Mouse (Mus musculus) urinary bladder, postnatal 4 days (tissue): ENCODE results near the gene Tiam2.

Experiments used
- DNase-seq, 2 experiments: peaks; one replicate each; pipeline ENCODE4 v3.0.0; 2021 to 2022; ENCODE audit warnings: low spot score in 2 of 2

Gene Tiam2

DNA sequence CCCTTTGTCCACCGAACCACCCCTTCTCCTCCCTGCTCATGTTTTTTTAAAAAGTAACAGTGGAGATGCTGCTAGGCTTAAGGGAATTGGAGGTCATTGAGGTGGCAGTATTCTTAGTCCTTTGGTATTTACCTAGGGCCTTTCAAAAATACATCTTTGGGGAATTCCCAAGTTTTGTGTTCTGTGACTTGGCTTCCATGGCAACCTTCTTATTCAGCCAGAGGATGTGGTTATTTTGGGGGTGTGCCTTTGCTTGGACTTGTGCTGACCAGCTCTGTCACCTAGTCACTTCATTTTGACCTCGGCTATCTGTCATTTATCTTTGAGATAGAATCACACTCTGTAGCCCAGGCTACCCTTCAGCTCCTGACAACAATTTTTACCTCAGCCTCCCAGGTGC, 68.6 kb downstream of the Tiam2 start:
- no peak for DNase-seq

DNA sequence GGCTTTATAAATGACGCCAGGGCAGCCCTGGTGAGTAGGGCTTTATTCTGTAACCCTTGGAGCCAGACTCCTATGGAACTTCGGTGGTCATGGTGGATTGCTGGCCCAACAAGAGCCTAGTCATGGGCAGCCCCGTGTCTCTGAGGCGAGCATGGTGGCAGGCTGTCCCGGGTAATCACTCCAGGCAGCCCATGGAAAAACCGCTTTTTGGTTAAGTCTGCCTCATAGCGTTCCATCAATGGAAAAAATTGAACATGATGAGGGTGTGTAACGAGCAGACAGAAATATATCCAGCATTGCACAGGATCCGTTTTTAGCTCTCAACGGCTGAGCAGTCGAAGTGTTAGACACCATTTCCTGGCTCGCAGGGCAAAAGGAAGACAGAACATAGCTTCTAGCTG, 70.5 kb downstream of the Tiam2 start:
- no peak for DNase-seq

DNA sequence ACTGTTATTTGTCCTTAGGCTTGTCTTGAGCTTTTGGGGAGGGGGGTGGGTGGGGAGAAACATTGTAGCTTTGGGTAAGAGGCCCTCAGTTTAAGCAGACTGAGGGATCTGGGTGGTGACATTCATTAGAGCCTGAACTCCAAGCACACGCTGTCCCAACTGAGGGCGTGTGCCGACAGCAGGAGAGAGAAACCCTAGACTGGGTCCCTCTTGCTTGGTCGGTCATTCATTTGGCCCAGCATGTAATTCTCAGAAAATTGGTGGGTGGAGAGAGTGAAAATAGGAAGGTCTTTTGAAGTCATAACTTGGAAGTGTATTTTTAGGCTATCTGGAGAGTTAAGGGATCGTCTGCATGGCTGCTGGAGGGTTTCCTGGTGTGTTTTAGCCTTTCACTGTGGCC, 71.5 kb downstream of the Tiam2 start:
- DNase-seq, result no peak

DNA sequence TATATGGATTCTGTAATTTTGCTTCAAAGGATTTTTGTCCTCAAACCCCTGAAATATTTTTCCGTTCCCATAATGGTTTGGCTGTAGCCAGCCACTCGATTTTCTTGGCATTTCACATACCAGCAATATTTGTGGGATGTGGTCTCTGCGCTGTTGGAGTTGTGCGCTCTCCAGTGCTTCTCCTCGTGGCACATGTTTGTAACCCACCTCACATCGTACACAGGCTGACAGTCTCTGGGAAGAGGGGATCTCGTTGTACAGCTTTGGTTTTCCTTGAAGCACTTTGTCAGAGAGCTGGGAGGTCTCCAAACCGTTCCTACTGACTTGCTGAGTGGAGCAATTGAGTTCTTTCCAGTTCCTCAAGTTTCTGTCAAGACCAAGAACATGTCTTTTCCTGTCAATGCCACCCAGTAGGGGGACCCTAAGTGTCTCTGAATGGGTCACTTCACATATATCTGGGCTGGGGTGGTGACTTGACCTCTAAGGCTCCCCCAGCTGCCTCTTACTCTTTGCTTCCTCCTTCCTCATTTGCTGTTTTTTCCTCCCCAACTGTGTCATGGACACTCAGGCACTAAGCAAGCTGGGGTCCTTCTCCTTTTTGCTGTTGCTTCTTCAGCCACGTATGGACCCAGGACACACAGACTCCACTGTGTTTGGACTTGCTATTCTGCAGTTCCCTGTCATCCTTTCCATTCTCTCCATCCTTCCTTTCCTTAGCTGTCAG, 79.1 kb downstream of the Tiam2 start:
- DNase-seq, result no peak

DNA sequence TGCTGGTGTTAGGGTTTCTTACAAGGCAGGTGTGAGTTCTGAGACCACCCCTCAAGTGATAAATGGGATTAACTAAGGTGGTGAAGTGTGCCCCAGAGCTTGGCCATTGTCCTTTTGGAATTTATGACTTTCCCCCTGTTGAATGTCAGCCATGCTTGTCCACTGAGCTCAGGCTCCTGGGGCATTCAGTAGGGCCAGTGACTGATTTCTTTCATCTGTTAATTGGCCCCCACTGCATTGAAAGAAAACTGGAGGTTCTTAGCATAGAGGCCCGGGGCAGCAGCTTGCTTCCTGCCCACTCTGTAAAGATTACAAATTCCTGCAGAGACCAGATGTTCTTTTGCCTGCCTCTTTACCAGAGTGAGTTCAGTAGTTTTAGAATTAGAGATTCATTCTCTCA, 80.7 kb downstream of the Tiam2 start:
- no peak for DNase-seq

DNA sequence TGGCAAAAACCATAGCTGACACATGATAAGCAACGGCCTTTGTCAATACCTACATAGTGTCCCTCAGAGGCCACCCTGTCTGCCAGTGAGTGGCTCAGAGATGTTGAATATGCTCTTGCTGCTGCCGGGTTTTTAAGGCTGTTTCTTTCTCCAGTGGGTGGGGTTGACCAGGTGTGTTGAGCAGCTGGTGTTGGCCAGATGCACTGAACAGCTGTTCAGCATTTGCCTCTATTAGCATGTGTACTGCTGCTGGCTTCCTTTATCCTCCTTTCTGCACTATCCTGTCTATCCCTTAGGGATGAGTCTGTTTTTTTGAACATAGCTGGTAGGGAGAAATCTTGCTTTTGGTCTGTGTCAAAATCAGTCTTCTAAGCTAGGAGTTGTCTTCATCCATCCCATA, 83.9 kb downstream of the Tiam2 start:
- DNase-seq, result no peak

DNA sequence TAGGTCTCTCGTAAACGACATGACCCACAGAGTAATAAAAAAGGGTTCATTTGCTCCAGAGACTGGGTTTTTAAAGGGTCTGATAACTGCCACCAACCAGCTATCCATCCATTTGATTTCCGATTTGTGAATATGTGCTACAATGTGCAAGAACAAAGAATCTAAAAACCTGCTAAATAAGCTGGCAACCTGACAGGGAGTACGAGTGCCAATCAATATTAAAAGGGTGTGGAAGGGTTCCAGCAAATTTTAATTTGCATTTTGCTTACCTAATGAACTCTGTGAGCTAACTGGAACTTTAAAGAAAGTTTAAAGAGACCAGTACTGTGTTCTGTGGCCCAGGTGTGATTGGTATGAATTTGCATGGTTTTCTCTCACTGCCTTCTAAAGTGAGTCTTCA, 86.4 kb downstream of the Tiam2 start:
- DNase-seq, result no peak

DNA sequence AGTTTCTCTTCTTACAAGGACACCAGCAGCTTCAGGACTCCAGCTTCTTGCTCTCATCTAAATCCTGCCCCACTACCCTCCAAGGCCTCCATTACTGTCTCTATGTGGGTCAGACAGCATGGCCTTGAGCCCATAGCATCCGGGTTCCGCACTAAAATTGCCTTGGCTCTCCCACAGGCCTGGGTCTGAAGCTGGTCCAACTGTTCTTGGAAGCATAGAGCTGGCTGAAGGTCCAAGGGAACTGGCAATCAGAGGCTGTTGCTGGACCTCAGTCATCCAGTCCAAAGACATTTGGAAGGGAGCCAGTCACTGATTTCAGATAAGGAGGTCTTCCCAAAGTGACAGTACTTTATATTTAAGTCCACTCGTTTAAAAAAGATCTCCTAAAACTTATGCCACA, 89.2 kb downstream of the Tiam2 start:
- DNase-seq, result peak in 1 of 2 experiments; percentile 28

DNA sequence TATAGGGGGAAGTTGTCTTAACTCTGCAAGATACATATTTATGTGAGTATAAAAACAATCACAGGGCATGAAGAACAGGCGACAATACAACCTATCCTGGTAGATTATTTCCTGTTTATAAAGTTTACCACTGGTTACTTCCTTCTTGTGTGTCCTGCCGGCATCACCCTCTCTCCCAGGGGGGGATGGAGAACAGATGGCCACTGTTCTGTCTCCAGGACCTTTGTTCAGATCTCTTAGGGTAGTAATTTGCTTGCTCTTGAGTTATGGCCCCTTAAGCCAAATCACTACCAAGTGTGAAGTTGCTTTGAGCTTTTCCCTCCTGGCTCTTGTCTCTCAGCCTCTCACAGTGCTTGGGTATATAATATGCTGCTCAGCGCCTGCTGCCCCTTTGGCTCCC, 90.0 kb downstream of the Tiam2 start:
- DNase-seq, result no peak

DNA sequence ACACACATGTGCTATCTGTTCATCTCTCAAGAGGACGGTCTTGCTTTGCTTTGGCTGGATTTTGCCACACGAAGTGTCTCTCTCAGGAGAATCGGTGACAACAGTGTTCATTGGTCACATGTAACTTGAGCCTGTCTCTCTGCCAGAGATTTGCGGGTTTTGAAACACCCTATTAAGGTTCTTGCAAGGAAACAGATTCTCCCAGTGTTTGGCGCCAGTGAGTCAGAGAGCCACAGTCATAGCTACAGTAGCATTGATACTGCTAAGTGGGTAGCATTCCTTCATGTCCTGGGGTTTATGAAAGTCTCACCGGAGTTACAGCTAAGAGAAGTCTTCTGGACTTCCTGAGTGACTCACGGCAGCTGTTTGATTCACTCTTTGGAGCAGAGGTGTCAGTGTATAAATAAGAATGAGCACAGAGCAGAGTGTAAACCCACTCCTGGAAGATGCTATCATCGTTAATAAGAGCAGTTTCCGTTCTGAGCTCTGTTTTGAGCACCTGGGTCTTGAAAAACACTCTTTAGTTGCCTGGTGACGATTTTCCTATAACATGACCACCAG, 93.1 kb downstream of the Tiam2 start:
- no peak for DNase-seq

DNA sequence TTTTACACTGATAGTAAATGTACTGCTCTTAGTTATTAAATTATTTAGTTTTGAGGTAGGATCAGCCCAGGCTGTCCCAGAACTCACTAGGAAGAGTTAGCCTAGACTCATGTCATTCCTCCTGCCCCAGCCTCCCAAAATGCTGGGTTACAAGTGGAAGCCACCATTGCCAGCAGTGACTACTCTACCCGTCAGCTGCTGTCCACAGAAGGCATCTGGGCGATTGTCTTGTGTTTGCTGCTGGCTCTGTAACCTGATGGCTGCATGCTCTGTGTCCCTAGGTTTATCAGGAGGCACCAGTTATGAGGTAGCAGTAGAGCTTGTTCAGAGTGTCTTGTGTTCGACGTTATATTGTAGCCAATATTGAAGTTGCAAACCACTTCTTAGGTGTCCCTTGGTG, 93.8 kb downstream of the Tiam2 start:
- no peak for DNase-seq

DNA sequence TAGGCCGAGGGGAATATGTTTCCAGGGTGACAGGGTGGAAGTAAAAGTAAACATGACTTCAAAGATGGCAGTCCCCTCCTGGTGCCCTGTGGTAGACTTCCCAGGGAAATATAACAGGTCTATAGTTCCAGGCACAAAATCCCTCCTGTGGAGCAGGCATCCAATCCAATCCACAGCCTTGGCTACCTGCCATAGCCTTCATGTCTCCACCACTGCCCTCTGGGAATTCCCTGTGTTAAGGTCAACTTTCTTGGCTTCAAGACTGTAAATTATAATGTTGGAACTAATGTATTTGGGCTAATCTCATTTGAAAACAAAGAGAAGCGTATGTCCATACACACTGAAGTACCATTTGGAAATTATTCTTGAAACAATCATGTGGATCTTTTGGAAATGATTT, 97.0 kb downstream of the Tiam2 start:
- no peak for DNase-seq

DNA sequence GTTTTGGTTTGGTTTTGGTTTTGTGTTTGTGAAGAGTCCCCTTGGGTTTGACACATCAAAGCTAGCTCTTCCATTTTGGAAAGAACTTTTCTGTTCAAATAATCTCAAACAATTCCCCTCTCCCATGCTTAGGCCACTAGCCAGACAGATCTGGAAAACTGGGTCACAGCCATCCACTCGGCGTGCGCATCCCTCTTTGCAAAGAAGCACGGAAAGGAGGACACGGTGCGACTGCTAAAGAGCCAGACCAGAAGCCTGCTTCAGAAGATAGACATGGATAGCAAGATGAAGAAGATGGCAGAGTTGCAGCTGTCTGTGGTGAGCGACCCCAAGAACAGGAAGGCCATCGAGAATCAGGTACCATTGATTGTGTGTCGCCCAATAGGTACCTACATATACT, 102.3 kb downstream of the Tiam2 start:
- no peak for DNase-seq

DNA sequence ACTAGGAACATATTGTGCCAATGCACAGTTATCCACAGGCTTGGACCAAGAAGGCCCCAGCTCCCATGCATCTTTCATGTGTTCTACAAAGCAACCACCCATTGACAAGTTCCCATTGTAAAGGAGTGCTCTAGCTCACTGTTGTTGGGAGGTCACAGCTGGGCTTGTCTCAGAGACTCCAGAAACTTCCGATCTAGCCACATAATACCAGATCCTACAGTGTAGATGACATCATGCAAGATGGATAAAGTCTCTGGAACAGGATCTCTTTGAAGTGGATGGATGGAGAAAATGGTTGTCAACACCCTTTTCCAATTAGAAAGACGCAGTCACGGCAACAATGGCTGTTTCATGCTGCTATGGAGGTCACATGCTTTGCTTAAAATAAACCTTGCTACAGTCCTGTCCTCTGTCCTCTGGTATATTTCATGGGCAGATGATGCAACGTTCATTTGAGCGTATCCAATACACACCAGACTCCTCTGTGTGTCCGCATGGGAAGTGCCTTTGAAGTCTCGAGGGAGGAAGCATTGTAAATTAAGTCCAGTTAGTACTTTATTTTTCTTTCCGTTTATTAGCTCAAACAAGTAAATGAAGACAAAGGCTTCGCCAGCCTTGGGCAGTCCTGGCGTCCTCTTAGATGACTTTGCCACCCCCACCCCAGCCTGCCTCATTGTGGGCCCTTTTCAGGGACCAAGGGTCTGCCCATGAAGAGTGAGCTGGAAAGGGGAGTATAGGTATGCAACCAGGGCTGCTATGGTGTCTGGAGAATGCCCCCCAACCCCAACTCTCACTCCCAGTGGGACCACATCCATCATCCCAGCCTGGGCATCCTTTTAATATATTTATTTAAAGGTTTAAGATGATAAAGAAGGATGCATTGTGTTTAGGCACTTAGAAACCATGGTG, 106.5 kb downstream of the Tiam2 start:
- DNase-seq, result no peak

DNA sequence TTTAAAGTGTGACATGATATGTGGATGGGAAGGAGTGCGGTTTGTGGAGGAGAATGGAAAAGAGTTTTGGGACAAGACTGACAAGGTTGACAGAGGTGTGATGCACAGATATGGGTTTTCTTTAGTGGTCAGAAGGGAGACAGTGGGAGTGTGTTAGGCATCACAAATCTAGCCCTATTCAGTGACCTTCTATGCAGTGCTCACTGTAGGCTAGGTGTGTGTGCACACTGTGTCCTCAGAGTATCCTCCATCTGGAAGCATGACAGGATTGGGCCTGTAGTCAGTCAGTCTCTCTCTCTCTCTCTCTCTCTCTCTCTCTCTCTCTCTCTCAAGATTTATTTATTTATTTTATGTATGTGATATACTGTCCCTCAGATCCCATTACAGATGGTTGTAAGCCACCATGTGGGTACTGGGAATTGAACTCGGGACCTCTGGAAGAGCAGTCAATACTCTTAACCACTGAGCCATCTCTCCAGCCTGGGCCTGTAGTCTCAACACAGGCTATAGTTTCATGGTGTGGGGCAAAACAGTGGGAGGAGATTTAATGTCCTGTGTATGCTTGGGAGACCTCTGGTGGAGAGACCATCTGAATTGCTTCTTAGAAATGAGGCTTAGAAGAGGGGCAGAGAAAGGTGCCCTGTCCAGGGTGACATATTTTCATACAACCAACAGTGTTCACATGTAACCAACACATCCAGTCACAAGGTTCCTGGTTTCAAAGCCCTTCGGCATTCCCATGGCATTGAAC, 107.3 kb downstream of the Tiam2 start:
- no peak for DNase-seq

DNA sequence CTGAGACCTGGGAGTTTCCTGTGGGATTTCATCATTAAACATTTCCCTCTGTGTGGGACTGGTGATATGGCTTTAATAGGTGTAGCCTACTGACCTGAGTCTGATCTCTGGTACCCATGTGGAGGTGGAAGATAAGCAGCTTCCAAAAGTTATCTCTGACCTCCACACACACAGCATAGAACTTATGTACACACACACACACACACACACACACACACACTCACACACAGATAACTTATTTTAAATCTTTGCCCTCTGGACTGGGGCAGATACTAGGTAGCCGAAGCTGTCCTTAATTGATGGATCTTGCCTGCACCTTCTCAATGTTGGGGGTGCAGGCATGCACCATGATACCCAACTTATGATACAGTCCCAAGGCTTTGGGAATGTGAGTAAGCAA, 108.9 kb downstream of the Tiam2 start:
- no peak for DNase-seq

DNA sequence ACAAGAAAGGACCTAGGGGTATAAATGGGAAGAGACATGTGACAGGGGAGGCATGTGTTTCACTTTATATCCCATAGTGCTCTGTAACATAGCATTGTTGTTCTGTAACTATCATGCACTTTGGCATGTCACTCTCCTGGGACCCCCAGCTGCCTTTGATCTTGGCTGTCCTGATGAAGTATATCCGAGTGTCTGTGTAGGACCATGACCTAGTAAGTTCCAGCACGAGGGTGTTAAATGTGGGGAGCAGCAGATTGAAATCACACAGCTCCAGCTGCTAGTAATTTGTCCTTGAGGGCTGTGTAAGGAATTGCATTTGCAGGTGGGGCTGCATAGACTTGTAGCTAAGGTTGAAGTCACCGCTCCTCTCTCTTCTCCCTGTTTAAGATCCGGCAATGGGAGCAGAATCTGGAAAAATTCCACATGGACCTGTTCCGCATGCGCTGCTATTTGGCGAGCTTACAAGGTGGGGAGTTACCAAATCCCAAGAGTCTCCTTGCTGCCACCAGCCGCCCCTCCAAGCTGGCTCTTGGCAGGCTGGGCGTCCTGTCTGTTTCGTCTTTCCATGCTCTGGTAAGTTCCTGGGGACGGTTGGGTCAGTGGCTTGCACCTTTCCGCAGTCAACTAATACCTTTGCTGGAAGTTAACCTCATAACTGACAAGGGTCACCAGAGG, 110.6 kb downstream of the Tiam2 start:
- no peak for DNase-seq

DNA sequence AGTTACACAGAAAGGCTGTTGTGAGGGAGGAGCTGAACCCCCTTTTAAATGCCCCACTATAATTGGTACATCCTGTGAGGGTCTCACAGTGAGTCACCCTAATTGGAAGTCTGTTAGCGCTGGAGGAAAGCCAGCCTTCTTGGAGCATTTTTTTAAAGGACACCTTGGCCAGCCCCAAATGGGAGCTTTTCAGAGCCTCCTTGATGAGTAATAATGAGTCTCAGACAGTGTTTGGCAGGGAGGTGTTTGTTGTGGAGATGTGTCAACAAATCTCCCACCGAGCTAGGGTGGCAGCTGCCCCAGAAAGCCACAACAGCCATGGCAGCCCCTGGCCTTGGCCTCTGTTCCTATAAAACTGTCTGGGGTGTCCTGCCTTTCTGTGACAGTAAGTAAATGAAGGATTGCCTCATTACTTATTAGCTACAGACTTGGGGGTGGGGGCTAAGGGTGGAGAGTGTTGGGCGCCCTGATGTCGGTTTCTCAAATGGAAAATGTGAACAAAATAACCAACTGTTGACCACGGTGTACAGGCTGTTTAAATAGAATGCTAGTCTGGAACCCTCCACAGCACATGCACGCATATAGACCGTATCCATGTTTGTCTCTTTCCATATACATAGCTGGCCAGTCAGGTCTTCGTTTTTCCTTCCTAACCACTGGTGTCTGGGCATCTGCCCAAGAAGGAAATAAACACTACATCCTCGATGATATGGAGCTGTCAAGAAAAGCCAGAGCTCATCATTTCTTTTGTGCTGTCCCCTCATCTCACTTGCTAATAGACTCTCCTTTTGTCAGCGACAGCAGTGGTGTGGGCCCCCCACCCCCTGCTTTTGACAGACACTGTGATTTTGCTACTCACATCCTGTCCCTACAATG, 116.4 kb downstream of the Tiam2 start:
- no peak for DNase-seq

DNA sequence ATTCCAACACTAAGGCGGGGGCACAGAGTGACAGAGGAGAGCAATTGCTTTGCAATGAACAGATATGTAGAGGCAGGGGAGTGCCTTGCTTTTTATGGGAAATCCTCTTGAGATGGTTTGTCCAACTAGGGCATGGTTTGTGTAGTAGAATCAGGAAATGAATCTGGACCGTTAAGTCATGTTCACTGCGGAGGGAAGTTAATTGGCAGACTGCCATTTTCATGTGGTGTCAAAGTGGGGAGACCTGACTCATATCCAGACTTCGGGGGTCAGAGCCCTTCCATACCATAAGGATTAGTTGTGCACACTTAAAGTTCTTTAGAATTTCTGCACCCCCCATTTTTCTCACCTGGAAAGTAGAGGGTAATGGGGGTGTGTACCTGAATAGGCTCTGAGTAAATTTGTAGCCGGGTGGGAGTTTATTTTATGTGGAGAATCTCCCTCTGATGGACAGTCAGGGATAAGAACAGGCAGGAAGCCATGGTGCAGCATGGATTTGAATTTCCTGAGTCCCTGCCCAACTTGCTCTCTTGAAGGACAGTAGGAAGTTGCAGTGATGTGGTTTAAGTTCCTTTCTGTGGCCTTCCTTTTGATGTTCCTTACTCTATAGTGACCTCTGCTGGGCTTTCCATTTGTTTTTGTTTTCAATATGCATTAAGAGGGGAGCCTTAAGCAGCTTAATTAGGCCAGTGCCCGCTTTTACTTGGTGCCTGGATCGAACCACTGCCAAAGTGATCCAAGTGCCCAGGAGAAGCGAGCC, 120.0 kb downstream of the Tiam2 start:
- DNase-seq, result no peak

DNA sequence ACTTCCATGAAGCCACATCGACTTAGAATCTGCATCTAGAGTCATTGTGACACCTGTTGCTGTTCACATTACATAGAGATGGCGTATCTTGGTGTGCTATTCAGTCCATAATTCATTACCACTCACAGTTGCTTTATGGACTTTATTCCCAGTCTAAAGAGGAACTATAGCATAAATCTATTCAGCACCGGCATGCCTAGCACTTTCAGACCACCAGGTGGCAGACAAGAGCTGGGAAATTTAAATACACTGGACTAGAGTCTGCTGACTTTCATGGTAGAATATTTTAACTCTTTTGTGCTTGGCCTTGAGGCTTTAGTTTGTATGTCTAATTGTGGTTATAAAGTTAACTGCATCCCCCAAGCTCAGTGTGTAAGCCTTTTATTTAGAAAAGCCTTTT, 122.4 kb downstream of the Tiam2 start:
- no peak for DNase-seq
